Mouse (Mus musculus) stomach, embryonic 16.5 days (tissue): ENCODE measurements around the gene Pisd. TPM values are rescaled to one million over a fixed set of nuclear protein-coding genes. Genes with fewer than 3 reads are reported as not detected.
"Not testable (repeated sequence)": the region's sequence is repeated elsewhere in the genome, so short reads cannot be mapped to it uniquely, and the experiment has no call there.

ENCODE experiments used
- ATAC-seq: fragments of 200-750 bp; cut with Nextera tagmentation; 2 replicates; pipeline ENCODE4 v1.8.0; 2017; ENCODE audit warnings: moderate number of reproducible peaks, moderate TSS enrichment; ENCODE audit not compliant: insufficient read depth, low FRiP score
- H3K27ac ChIP-seq: fragments of 300-500 bp; sonication (generic); 2 replicates; pipeline ENCODE4 v1.5.1; 2014; ENCODE audit warnings: low read length
- H3K27me3 ChIP-seq: fragments of 300-500 bp; sonication (generic); 2 replicates; pipeline ENCODE4 v1.6.1; 2014; ENCODE audit warnings: low read length, control low read depth, mixed read lengths; ENCODE audit not compliant: control insufficient read depth, insufficient read depth
- H3K36me3 ChIP-seq: fragments of 300-500 bp; sonication (generic); 2 replicates; pipeline ENCODE4 v1.6.1; 2014; ENCODE audit warnings: low read length; ENCODE audit not compliant: control insufficient read depth, insufficient read depth
- H3K4me1 ChIP-seq: fragments of 300-500 bp; sonication (generic); 2 replicates; pipeline ENCODE4 v1.6.1; 2014; ENCODE audit warnings: low read length, control low read depth, mixed read lengths; ENCODE audit not compliant: control insufficient read depth, insufficient read depth
- H3K4me2 ChIP-seq: fragments of 300-500 bp; sonication (generic); 2 replicates; pipeline ENCODE4 v1.6.1; 2014; ENCODE audit warnings: low read depth, low read length, mixed read lengths
- H3K4me3 ChIP-seq: fragments of 300-500 bp; sonication (generic); replicated peaks from 2 replicates; pipeline ENCODE4 v1.5.1; 2014; ENCODE audit warnings: mild to moderate bottlenecking, low read length
- H3K9ac ChIP-seq: fragments of 300-500 bp; sonication (generic); 2 replicates; pipeline ENCODE4 v1.6.1; 2014; ENCODE audit warnings: low read length
- H3K9me3 ChIP-seq: fragments of 300-500 bp; sonication (generic); replicated peaks from 2 replicates; pipeline ENCODE4 v1.6.1; 2016; ENCODE audit warnings: low read length, control low read depth; ENCODE audit not compliant: control insufficient read depth
- WGBS: fragments of 180-500 bp; shearing (Covaris S2); extraction: QIAGEN DNeasy Blood & Tissue Kit; methylation state at CpG from one replicate; pipeline ENCODE4 v1.1.7; 2014; 5-methylcytosine and 5-hydroxymethylcytosine counted together
- polyA plus RNA-seq: library from polyadenylated mRNA; unstranded; fragments of >200 nt; fragmentation: Nextera tagmentation; extraction: Ambion mirVana; gene quantifications from 2 replicates; pipeline ENCODE4 v1.2.1, GENCODE M21; 2015

Gene Pisd
- polyA plus RNA-seq, 1 experiment from 2014 or later: 79.7 TPM

DNA sequence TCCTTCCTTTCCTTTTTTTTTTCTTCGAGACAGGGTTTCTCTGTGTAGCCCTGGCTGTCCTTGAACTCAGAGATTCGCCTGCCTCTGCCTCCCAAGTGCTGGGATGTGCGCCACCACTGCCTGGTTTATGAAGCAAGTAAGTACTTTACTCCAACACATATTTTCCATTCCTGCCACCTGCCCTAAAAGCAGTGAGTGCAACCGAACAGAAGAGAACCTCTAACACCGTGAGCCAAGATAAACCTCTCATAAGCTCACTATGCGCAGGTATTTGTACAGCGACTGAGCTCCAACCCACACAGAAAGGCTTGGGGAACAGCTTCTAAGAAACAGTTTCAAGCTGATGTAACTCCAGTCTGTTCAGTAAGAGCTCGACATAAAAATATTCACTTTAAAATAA, 29.3 kb downstream of the Pisd start:
- no peaks in the 10 kb centered on the region for H3K36me3 ChIP-seq
- H3K4me1 ChIP-seq: no peaks in the 10 kb centered on the region
- 92% methylated on average over 8 of the region's 8 CpGs for WGBS
- no peak overlapping the region for H3K4me3 ChIP-seq
- no peak overlapping the region for H3K4me2 ChIP-seq
- no peaks in the 10 kb centered on the region for H3K27me3 ChIP-seq
- no peaks in the 10 kb centered on the region for H3K9me3 ChIP-seq
- no peak overlapping the region for H3K27ac ChIP-seq
- ATAC-seq: no peak
- no peak overlapping the region for H3K9ac ChIP-seq

- H3K4me1 ChIP-seq: peaks cover 6% of the 10 kb centered on the region; the same call in 1 of the 2 replicates
- H3K9me3 ChIP-seq: no peaks in the 10 kb centered on the region
- H3K9ac ChIP-seq: no peak overlapping the region
- no peak for ATAC-seq
- H3K27ac ChIP-seq: no peak overlapping the region
- no peak overlapping the region for H3K4me2 ChIP-seq
- no peaks in the 10 kb centered on the region for H3K27me3 ChIP-seq
- H3K4me3 ChIP-seq: no peak overlapping the region
- WGBS: 41% methylated on average over 2 of the region's 2 CpGs
- H3K36me3 ChIP-seq: no peaks in the 10 kb centered on the region
Measured at GRCm38 (mm10) chr5:32751736-32752135, 33.7 kb downstream of the Pisd start.

GRCm38 (mm10) chr5:32748936-32749335, 36.5 kb downstream of the Pisd start:
- ATAC-seq: no peak
- H3K4me3 ChIP-seq: no peak overlapping the region
- 64% methylated on average over 6 of the region's 6 CpGs for WGBS

GRCm38 (mm10) chr5:32747650-32748375, 37.6 kb downstream of the Pisd start:
- no peak overlapping the region for H3K4me2 ChIP-seq
- H3K27me3 ChIP-seq: no peaks in the 10 kb centered on the region
- peaks cover 24% of the 10 kb centered on the region; the same call in 1 of the 2 replicates for H3K4me1 ChIP-seq
- H3K27ac ChIP-seq: no peak overlapping the region
- no peak for ATAC-seq
- H3K9ac ChIP-seq: no peak overlapping the region
- no peaks in the 10 kb centered on the region for H3K9me3 ChIP-seq
- no peaks in the 10 kb centered on the region for H3K36me3 ChIP-seq
- WGBS: 62% methylated on average over 6 of the region's 6 CpGs
- H3K4me3 ChIP-seq: no peak overlapping the region

More at GRCm38 (mm10) chr5:32748936-32749335, 36.5 kb downstream of the Pisd start:
- Histone ChIP-seq H3K36me3 (no peaks in the 10 kb centered on the region), H3K27me3 (no peaks in the 10 kb centered on the region), H3K4me2 (no peak overlapping the region), H3K4me1 (peaks cover 24% of the 10 kb centered on the region; the same call in 1 of the 2 replicates), H3K9ac (no peak overlapping the region), H3K9me3 (no peaks in the 10 kb centered on the region), H3K27ac (no peak overlapping the region)

DNA sequence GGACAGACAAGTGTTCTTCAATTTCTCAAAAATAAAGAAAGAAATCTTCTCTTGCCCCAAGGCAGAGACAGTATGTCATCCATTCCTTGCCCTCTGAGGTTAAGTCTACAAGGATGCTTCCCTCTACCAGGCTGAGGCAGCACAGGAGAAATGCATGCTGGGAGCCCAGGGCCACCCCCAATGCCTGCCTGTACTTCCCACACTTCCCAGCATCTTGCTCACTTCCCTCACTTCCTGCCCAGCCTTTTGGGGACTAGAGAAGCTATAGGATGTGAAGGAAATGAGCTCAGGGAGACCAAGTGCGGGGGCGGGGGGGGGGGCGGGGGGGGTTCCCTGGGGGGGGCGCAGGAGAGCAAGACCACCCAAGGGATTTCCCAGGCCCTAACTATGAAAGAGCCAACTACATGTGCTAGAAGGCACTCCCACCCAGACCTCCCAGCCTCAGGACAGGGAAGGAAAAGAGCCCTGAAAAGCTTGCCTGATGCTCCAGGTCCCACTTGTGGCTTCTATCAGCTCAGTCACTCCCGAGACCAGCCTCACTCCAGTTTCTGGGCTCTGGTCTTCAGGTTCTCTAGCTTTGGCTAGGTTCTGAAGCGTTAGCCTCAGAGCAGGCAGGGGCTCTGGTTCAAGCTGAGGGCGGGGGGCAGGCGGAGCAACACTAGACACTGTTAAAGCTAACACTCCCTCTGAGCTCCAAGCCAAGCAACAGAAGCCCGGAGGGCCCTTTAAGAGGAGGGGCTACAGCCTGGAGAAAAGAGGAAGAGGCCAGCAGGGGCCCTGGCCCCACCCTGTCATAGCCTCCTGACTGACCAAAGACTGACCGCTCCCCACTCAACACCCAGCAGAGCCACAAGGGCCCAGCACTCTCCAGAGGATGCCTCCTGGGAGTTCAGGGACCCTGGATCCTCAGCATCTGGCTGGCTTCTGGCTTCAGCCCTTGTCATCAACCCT, 39.5 kb downstream of the Pisd start:
- Histone ChIP-seq H3K9me3 (no peaks in the 10 kb centered on the region), H3K4me2 (peak overlapping the region; percentile 53), H3K27ac (peak overlapping the region; percentile 92), H3K9ac (peak overlapping the region; percentile 73), H3K4me1 (peaks cover 24% of the 10 kb centered on the region; the same call in 1 of the 2 replicates), H3K36me3 (no peaks in the 10 kb centered on the region), H3K4me3 (peak overlapping the region; percentile 60), H3K27me3 (no peaks in the 10 kb centered on the region)
- 6% methylated on average over 10 of the region's 10 CpGs for whole genome bisulfite sequencing
- peak; percentile 92 for ATAC-seq

DNA sequence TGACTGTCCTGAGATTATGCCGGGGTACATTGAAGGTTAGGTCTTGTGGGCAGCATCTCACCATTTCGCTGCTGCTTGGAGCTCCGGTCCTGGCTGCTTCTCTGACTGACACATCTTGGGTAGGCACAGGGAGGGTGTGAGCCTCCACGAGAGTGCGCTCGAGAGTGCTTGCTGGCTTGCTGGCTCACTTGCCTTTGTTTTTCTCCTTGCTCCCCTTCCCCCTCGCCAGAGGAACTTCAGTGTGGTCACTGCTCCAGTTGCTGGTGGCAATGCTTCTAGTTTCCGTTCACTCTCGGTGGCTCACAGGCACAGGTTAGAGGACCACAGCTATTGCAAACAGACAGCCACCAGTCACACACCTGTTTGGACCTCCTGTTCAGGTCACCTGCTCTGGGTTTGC, 43.3 kb downstream of the Pisd start:
- Histone ChIP-seq H3K9ac (0 out of 2 replicates have a peak overlapping the region, but pooled peaks have one; percentile 7), H3K27ac (no peak overlapping the region), H3K9me3 (no peaks in the 10 kb centered on the region), H3K4me2 (no peak overlapping the region), H3K4me1 (peaks cover 25% of the 10 kb centered on the region; the same call in 1 of the 2 replicates), H3K27me3 (no peaks in the 10 kb centered on the region), H3K36me3 (no peaks in the 10 kb centered on the region), H3K4me3 (no peak overlapping the region)
- 44% methylated on average over 9 of the region's 9 CpGs for WGBS
- no peak for ATAC-seq

- Histone ChIP-seq H3K4me1 (peaks cover 17% of the 10 kb centered on the region; the same call in 1 of the 2 replicates), H3K27ac (peak overlapping the region; percentile 18; the same call in 1 of the 2 replicates)
- H3K9me3 ChIP-seq, ATAC-seq, H3K4me3 ChIP-seq, H3K4me2 ChIP-seq, H3K27me3 ChIP-seq, H3K9ac ChIP-seq, H3K36me3 ChIP-seq: not testable (repeated sequence)
- 78% methylated on average over 4 of the region's 4 CpGs for WGBS
Measured at GRCm38 (mm10) chr5:32741377-32741776, 44.1 kb downstream of the Pisd start.

DNA sequence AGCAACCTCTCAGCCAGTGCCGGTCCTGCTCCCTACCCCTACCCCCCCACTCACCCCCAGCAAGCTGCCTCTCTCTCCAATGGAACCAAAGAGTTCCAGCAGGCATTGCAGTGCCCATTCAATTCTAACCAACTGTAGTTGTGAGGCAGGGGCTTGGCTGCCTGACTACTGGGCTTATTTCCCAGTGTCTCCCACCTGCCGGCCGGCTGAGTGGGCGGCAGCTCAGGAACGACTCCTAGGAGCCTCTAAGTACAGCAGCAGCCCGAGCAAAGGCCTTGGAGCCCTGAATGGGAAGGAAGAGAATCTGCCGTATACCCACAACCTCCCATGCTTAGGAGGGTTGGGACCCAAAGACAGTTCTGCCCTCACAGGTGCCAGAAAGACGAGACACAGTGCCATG, 44.6 kb downstream of the Pisd start:
- 0 out of 2 replicates have a peak overlapping the region, but pooled peaks have one; percentile 16 for H3K9ac ChIP-seq
- peaks cover 16% of the 10 kb centered on the region; the same call in 1 of the 2 replicates for H3K4me1 ChIP-seq
- 73% methylated on average over 8 of the region's 8 CpGs for WGBS
- H3K9me3 ChIP-seq, ATAC-seq, H3K4me3 ChIP-seq, H3K27me3 ChIP-seq, H3K4me2 ChIP-seq, H3K36me3 ChIP-seq: not testable (repeated sequence)
- H3K27ac ChIP-seq: peak overlapping the region; percentile 73

DNA sequence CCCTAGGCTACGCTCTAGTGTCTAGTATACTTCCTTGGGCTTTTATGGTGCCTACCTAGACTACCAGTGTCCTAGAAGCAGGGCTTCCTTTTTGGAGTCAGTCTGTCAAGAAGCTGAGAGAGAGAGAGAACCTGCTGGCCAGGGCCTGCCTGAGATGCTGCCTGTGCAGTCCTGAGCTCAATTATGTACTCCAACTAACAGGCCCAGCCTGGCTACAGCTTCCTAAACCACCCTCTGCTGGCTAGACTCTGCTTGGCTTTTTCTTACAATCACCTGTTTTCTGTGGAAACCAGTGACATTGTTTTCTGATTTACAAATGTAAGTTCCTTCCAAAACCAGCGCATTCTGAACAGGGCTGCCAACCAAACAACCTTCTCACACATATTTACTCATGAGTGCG, 45.3 kb downstream of the Pisd start:
- 77% methylated on average over 3 of the region's 3 CpGs for WGBS
- Histone ChIP-seq H3K9ac (no peak overlapping the region), H3K27me3 (no peaks in the 10 kb centered on the region), H3K4me2 (no peak overlapping the region), H3K4me1 (peaks cover 9% of the 10 kb centered on the region; the same call in 1 of the 2 replicates), H3K27ac (peak overlapping the region; percentile 73; the same call in 1 of the 2 replicates), H3K9me3 (no peaks in the 10 kb centered on the region), H3K4me3 (no peak overlapping the region), H3K36me3 (no peaks in the 10 kb centered on the region)
- no peak for ATAC-seq
